Mouse (Mus musculus) CH12F3 (cell line): ENCODE data around the gene Olfr796.

ENCODE experiments used
- in situ Hi-C: fragments of 300-500 bp; cut with MboI; formaldehyde crosslinking; loops from 2 replicates; pipeline ENCODE4 v1.14.3; 2020; ENCODE audit warnings: low sequenced_read_pairs

Gene Olfr796

DNA sequence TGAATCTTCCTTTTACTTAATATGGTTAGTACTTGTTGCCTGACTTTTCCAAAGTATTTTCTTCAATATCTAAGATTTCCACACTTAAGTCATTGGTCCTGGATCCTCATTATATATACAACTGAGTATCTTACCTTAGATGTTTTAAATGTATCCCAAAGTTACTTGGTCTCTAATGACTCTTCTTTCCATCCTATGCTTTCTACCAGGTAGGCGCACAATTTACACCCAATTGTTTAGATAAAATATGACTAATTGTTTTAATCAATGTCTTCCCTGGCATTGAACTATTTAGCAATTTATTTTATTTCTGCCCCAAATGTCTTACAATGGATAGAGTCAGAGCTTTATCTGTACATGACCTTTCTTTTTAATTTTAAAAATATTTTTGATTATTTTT is at the start of gene Olfr796:
Olfr796 (minus strand) TSS at position 101 of the 400 bp plus-strand sequence.
- in situ Hi-C loops, result no loop called here

DNA sequence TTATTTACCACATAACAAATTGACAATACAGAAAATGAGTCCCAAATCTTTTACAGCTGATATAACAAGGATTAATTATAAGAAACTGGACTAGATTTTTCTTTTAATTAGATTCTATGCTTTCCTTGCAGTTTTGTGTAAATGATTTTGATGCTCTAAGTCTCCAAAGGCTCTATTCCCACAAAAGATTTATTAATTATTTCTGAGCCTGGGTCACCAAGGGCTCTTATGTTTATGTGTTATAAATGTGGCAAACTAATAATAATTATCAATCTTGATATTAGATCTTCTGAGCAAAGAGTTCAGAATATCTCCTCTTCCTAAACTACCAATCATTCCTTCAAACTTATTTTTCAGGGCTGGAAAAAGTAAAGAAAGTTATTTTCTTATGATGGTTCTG is 45.0 kb upstream of the Olfr796 start, which contains the start of gene Olfr800:
Olfr800 (plus strand) TSS at position 301 of the 400 bp plus-strand sequence.
- in situ Hi-C loops, result no loop called here

DNA sequence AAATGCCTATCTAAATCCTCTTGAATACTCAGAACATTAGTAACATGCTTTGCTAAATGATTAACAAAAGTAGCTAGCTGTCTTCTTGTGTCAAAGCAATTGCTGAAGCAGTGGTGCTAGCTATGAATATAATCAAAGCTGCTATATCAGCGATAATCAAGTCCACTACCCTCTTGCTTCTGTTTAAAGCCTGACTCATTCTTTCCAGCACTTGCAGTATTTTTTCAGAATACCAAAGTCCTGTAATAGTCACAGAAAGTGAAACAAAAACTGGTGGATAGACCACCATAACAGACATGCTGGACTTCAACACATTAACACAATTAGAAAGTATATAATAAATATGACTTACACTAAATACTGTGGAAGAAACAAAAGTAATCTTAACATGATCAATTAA is 39.4 kb upstream of the Olfr796 start:
- in situ Hi-C loops, result no loop called here

DNA sequence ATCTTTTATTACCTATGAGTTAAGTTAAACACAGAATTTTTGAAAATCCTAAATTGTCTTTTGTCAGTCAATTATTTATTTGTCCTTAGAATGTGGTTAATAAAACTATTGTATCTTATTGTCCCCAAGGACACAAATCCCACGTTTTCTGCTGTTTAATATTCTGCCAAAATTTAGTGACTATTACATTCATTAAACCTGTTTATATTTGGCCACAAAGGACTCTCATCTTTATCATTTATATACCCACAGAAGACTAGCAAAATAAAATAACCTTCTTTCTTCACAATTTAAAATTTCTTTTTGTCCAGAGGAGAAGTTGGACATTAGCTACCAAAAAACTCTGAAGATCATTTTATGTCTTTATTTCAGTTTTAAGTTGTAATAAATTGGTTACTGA is 24.8 kb upstream of the Olfr796 start, which contains the start of gene Olfr799:
Olfr799 (plus strand) TSS at position 301 of the 400 bp plus-strand sequence.
- in situ Hi-C loops, result no loop called here

DNA sequence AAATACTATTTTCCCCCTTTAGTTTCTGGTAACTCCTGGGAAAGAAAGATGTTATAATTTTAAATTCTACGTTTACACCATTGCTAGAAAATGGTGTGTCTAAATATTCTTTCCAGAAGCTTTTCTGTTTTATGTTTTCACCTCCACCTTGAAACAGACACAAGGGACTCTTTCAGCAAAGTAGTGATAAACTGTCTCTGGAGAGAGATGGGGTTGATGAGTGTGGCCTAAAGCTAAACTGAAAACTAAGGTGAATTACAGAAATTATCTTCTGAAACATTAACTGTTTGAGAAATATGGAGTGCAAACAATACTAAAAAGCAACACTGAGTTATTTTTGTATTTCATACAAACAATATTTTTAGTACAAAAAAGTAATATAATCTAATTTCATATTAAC is 15.5 kb upstream of the Olfr796 start, which contains the start of gene Olfr798:
Olfr798 (minus strand) TSS at position 101 of the 400 bp plus-strand sequence.
- in situ Hi-C loops, result no loop called here

DNA sequence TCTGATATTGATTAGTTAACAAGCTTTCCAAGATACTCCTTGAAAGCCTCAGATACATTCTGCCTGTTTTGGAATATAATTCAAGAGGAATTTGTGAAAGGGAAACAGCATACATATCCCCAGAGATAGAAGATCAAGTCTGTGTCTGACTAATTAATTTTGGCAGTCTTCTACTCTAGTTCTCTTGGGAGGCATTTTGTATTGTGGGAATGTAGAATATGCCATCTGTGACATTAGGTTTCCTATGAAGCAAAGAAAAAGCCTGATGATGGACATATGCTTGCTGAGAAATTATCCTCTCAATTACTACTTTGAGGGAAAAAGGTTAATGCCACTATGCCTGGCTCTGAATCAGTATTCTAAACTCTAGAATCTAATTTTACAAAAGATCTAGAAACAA is 10.9 kb upstream of the Olfr796 start:
- in situ Hi-C loops, result no loop called here

DNA sequence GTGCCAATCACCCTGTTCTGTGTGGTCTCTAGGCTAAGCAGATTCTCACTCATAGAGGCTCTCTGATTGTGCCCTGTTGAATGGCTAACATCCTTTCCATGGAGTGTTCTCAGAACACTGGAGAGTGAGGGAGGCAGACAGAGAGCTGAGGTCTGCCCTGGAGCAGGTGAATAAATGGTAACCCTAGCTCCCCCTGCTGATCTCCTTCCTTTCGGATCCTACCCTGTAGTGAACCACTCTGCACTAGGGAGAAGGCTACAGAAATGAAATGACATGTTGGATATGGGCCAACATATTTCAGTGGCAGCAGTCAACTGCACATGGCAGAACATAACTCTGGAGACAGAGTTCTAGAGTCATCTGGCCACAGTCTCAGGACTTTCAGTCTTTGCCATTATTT is 9.4 kb upstream of the Olfr796 start:
- in situ Hi-C loops, result no loop called here

DNA sequence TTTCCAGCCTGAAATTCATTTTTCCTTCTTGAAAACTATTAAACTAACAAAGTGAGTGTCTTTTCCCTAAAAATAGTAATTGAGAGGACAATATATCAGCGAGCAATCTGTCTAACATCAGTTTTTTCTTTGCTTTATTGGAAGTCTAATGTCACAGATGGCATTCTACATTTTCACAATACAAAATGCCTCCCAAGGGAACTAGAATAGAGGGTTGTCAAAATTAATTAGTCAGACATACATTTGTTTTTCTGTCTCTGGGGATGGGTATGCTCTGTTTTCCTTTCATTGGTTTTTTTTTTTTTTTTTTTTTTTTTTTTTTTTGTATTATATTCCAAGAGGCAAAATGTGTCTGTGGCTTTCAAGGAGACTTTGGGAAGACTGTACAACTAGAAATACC is 35.3 kb downstream of the Olfr796 start:
- in situ Hi-C loops, result no loop called here

DNA sequence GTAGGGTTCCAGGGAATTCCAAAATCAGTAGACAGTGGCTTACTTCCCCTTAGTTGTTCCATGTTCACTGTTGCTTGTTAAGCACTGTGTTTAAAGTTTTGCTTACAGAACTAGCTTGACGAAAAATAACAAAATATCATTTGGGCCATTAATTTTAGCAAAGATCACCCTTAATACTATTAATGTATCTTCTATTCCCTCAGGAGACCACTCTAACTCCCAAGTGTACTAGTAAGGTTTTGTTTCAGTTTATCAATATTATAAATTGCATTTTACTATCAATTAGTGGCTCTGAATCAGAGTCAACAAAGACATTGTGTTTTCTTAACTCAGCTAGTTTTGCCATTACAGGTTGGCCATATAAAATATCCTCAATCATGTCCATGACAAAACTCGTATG is 45.0 kb downstream of the Olfr796 start, which contains the start of gene Olfr794:
Olfr794 (plus strand) TSS at position 301 of the 400 bp plus-strand sequence.
- in situ Hi-C loops, result no loop called here
